Mouse (Mus musculus) bone marrow, adult 2 months (tissue): ENCODE measurements around the gene Tmem35b.

ENCODE experiments used
- CTCF ChIP-seq: fragments of 200-500 bp; IDR thresholded peaks from 2 replicates; pipeline ENCODE4 v1.5.1; 2011; ENCODE audit warnings: low read length, control low read depth; ENCODE audit not compliant: control insufficient read depth, insufficient read depth
- POLR2A ChIP-seq: fragments of 200-500 bp; IDR thresholded peaks from 2 replicates; pipeline ENCODE4 v1.6.1; 2011; ENCODE audit warnings: low read depth, mild to moderate bottlenecking, control low read depth, low read length, borderline replicate concordance; ENCODE audit not compliant: control insufficient read depth

- TF ChIP-seq CTCF, result no peak
- no peak for TF ChIP-seq POLR2A
These were observed 12.9 kb upstream of the Tmem35b start for GRCm38 (mm10) chr4:127110570-127110969.
